Mouse (Mus musculus): ENCODE measurements at regions not wholly inside any gene's neighbourhood (a gene's known extent, or its start where the extent isn't known, plus 50 kb on each side); places are given as distances from the start of the nearest gene placed in this dataset.

DNA sequence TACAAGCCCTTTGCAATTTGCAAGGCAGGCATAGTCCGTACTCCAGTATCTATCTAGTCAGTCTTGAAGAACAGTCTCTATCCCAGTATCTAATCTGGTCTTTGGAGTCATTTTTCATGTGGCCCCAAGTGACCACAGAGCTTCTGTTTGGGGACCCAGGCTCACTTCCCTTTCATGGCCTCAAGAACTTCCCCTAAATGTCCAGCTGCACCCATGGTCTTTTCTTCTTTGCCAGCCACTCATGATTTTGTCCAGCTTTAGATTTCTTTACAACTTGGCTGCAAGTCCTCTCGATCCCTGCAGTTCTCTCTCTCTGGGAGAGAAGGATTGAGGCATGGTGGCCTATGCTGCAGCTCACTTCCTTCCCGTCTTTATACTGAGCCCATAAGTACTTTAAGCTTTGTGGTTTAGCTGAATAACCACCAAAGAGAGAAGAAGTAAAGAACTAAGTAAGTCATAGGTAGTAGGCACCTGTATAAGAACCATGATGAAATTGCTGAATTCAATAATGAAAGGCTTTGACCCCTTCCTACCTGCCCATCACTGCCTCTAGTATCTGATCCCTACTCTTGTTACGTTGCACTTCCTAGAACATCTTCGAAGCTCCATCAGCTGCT lies 62.1 kb upstream of the Cited2 start:
- no peak for DNase-seq

DNA sequence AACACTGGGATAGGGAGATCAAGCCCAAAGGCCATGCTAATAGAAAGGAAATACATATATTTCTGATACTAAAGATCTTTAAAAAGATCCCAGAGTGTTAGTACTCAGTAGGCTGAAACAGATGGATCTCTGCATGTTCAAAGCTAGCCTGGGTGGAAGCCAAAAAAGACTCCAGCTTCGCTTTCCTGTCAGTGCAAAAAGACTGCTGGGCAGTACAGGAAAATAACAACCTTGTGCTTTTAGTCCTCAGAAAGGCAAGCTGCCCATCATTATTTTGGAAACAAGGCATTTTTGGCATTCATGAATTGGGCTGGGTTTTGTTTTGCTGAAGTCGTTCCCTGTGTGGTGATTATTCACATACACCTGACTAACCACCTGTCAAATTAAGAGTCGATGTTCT lies 56.9 kb upstream of the Cited2 start:
- DNase-seq, result no peak

DNA sequence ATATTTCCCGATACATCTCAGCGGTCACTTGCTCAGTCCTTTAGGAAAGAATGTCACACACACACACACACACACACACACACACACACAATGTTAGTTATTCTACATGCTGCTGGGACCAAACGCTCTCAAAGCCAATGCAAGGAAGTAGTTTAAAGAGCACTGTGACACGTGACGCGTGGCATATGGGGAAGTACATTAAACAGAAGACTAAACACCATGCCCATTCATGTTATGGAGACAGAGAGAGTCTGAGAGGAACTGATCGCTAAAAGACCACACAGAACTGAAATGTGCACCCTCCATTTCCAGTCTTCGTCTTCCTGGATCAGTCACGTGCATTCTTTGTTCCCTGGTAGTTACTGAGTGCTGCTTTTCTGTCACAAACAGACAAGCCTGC lies 53.6 kb upstream of the Cited2 start:
- DNase-seq, result no peak

Data from heart, postnatal 4 days (tissue).